Mouse (Mus musculus): ENCODE measurements around the gene BC107364. TPM values are rescaled to one million over a fixed set of nuclear protein-coding genes. Genes with fewer than 3 reads are reported as not detected.
"Not testable (repeated sequence)": the region's sequence is repeated elsewhere in the genome, so short reads cannot be mapped to it uniquely, and the experiment has no call there.

Gene BC107364
- total RNA-seq, 2 experiments from 2014 or later, result not detected

DNA sequence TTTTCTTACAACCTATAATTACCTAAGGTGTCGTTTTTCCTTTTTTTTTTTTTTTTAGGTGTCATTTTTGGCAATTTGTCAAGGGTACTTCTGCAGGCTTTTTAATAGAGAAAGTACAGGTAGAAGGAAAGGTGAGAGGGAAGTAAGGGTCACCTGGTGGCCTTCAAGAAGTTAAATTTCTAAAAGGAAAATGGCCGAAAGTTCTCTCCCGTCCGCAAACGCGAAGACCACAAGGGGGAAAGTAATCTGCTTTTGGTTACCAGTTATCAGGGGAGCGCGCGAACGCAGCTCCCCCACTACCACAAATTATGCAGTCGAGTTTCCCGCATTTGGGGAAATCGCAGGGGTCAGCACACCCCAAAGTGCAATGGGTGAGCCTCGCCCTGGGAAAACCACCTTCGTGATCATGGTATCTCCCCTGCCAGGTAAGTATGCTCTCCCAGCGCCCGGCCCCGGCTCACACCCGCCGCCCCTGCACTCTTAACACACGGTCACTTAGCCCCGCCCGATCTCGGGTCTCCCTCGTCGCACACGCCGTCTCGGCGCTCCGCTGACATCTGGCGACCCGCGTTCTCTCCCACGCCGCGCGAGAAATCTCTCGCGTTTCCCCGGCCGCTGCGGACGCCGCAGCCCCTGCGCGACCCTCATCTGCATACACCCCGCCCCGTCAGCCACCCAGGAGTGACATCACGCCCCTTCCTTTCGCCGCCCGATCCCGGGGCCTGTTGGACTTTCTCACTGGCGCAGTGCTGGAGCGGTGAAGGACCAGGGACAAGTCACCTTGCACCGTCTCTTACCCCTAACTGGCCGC is 7.9 kb upstream of the BC107364 start:
- DNase-seq (ENCODE audit: low spot score in 2 of 2); intact Hi-C loops (cut with DNase I): not testable (repeated sequence)

DNA sequence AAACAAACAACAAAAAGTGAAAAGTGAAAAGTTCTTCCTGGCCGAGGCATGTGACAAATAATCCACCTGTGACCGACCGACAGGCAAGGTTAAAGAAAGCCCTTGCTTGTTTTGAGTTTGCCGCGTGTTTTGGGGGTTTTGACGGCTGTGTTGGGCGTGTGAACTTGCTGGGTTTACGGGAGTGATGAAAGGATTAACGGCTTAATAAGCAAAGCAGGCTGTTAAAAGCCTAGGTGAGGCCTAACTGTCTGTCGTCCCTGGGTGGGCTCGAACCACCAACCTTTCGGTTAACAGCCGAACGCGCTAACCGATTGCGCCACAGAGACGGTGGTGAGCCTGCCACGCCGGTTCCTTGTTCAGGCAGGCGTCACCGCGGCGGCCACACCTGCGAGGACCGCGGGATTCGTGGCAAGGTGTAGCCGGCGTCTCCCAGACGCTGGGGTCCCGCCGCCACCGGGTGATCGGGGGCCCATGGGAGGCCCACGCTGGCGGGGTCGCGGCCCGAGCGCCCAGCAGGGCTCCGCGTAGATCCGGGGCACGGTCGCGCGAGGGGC is 6.9 kb upstream of the BC107364 start:
- intact Hi-C loops (cut with DNase I); DNase-seq (ENCODE audit: low spot score in 2 of 2): not testable (repeated sequence)

DNA sequence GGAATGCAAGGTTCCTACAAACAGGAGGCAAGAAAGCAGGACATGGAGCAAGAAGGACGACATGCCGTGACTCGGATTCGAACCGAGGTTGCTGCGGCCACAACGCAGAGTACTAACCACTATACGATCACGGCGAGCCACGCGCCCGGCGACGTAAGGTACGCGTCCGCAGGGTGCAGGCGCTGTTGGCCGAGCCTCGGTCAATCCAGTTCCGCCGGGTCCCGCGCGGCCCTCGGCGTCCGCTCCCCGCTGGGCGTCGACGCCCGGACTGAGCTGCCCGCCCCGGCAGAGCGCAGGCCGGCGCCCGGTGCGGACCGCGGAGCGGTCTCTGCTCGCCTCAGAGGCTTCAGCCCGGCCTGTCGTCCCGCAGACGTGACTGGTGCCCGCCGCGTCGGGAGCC is 5.9 kb upstream of the BC107364 start:
- intact Hi-C loops (cut with DNase I); DNase-seq (ENCODE audit: low spot score in 2 of 2): not testable (repeated sequence)

DNA sequence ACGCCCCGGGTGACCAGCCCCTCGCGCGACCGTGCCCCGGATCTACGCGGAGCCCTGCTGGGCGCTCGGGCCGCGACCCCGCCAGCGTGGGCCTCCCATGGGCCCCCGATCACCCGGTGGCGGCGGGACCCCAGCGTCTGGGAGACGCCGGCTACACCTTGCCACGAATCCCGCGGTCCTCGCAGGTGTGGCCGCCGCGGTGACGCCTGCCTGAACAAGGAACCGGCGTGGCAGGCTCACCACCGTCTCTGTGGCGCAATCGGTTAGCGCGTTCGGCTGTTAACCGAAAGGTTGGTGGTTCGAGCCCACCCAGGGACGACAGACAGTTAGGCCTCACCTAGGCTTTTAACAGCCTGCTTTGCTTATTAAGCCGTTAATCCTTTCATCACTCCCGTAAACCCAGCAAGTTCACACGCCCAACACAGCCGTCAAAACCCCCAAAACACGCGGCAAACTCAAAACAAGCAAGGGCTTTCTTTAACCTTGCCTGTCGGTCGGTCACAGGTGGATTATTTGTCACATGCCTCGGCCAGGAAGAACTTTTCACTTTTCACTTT is 847 bp downstream of the BC107364 start:
- DNase-seq (ENCODE audit: low spot score in 2 of 2); intact Hi-C loops (cut with DNase I): not testable (repeated sequence)

DNA sequence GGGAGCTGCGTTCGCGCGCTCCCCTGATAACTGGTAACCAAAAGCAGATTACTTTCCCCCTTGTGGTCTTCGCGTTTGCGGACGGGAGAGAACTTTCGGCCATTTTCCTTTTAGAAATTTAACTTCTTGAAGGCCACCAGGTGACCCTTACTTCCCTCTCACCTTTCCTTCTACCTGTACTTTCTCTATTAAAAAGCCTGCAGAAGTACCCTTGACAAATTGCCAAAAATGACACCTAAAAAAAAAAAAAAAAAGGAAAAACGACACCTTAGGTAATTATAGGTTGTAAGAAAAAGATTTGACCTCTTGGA is 1.6 kb downstream of the BC107364 start:
- DNase-seq (ENCODE audit: low spot score in 2 of 2); intact Hi-C loops (cut with DNase I): not testable (repeated sequence)

DNA sequence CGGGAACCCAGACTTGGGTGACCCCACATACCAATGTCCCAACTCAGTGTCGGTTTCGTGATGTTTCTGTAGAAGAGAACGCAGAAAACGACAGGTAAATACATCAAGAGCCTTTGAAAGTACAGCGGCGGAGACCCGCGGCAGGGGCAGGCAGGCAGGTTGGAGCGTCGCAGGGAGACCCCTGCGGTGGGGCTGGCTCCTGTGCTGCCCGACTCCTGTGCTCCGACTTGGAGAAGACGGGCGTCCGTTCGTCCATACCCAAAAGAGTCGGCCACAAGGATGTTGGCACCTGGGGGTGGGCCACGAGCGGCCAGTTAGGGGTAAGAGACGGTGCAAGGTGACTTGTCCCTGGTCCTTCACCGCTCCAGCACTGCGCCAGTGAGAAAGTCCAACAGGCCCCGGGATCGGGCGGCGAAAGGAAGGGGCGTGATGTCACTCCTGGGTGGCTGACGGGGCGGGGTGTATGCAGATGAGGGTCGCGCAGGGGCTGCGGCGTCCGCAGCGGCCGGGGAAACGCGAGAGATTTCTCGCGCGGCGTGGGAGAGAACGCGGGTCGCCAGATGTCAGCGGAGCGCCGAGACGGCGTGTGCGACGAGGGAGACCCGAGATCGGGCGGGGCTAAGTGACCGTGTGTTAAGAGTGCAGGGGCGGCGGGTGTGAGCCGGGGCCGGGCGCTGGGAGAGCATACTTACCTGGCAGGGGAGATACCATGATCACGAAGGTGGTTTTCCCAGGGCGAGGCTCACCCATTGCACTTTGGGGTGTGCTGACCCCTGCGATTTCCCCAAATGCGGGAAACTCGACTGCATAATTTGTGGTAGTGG is 2.1 kb downstream of the BC107364 start:
- intact Hi-C loops (cut with DNase I), result loop anchor here (10.0 kb wide), 1 partner anchor 125 kb away; no protein-coding TSS in a partner anchor

DNA sequence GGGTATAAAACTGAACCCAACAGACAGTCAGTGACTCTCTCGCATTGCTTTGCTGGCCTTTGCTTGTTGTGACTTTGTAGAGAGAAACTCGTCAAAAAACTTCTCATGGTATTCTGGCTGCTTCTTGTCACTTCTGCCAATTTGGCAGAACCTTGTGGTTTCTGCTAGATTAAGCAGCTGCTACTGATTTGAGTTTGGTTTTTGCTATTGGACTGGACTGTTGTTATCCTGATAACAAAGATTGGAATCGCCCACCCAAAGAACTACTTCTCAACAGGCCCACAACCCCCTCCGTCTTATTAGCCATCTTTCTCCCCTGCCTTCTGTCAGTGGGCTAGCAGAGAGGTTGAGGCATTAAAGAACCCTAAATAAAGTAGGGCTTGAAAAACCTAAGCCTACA is 6.7 kb downstream of the BC107364 start:
- intact Hi-C loops (cut with DNase I), result loop anchor here (10.0 kb wide), 1 partner anchor 121 kb away; no protein-coding TSS in a partner anchor
- no peak for DNase-seq (ENCODE audit: low spot score in 2 of 2)

More for the DNA sequence above, 2.1 kb downstream of the BC107364 start:
- DNase-seq (ENCODE audit: low spot score in 2 of 2), result not testable (repeated sequence)

DNA sequence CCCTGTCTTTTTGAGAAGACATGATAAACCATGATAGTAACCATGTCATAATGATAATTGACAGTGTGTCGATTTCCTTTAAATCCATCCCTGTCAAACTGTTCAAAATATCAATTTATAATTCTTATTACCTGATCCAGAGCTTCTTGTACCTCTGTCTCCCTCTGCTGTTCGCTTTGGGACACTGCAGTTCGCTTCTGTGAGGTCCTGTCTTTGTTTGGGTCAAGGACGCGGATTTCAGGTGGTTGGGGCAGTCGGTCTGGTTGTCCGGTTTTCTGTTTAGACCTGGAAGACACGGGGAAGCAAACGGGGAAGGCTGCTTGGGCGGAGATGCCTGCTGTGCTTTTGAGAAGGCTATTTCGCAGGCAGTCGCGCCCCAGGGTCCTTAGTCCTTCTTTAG is 11.5 kb downstream of the BC107364 start:
- intact Hi-C loops (cut with DNase I), result loop anchor here (5.0 to 10.0 kb wide), 2 partner anchors 116 to 158 kb away; no protein-coding TSS in a partner anchor
- peak; percentile 20 to 42 for DNase-seq (ENCODE audit: low spot score in 2 of 2)

DNA sequence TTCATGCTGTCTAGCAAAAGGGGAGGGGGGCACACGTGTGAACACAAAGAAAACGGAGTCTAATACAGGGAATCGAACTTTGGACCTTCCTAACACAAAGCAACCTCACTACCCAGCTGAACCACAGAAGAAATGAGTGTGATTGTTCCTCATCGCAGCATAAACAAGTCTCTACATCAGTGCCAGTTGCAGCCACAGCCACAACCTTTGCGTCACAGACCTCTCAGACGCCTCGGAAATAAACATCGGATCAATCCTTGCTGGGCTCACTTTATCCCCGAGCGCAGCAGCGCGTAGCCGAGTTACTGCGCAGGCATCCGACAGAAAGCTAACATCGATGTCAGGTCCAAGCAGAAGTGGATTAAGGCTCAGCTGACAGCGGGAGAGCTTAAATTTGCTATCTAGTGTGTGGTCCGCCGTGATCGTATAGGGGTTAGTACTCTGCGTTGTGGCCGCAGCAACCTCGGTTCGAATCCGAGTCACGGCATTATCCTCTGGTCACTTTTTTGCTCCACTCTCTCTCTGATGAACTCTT is 16.5 kb downstream of the BC107364 start:
- peak; percentile 11 to 34 for DNase-seq (ENCODE audit: low spot score in 2 of 2)
- intact Hi-C loops (cut with DNase I), result no loop called here

DNA sequence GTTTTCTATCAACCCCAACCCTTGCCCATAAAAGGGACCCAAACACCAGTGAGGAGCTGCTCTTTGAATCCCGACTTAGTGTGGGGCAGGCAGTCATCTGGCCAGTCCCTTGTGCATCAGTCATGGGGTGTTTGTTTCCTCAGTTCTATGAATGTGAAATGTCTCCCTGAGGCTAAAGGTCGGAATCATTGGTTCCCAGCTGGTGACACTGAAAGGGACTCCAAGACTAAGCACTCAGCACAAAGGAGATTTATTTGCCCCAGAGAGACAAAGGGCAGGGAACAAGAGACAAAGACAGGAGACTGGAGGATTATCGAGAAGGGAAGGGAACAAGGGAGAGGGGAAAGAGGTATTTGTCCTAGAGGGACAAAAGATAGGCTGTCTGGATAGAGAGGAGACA is 19.9 kb downstream of the BC107364 start:
- no peak for DNase-seq (ENCODE audit: low spot score in 2 of 2)
- intact Hi-C loops (cut with DNase I), result no loop called here

DNA sequence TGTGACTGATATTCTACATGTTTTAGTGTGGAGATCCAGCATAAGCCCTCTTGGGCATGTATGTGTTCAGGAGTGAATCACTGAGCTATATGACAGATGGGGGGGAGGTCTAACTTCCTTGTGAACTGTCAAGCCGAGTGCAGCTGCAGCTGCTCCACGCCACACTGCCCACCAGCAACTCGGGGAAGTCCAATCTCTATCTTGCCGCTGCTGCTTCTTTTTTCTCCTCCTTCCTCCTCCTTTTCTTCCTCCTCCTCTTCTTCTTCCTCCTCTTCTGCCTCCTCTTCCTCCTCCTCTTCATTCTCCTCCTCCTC is 22.3 kb downstream of the BC107364 start:
- no peak for DNase-seq (ENCODE audit: low spot score in 2 of 2)
- intact Hi-C loops (cut with DNase I), result no loop called here

DNA sequence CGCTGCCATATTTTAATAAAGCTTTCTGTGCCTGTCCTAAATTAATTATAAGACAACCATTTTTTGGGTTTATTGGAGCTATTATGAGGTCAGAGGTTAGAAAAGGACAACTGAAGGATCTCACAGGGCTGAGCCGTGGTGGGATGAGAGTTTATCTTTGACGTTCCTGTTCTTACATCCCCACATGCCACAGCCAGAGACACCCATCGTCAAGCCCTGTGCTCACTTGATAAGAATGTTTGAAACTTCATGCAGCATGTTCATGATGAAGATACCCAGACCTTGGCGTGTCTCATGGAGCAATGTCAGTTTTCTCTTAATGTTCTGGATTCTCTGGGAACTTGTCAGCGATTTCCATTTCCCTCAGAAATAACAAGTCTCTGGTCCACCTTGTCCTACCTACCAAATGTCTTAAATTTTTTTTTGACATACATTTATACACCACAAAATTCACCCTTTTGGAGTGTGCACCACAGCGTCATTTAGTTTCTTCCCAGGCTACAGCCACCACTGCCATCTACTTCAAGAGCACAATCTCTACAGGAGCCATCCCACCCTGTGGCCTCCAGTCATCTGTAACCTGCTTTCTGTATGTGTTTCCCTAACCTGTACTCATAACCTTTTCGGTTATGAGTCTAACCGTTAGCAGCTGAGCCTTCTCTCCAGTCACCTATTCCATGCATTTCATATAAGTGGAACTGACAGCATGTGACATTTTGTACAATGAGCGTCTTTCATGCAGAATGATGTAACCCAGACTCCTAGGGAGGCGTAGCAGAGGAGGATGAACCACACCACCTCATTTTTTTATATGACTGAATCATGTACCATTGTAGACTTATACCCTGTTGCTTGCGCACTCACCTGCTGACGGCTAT is 22.9 kb downstream of the BC107364 start:
- intact Hi-C loops (cut with DNase I), result no loop called here
- no peak for DNase-seq (ENCODE audit: low spot score in 2 of 2)

DNA sequence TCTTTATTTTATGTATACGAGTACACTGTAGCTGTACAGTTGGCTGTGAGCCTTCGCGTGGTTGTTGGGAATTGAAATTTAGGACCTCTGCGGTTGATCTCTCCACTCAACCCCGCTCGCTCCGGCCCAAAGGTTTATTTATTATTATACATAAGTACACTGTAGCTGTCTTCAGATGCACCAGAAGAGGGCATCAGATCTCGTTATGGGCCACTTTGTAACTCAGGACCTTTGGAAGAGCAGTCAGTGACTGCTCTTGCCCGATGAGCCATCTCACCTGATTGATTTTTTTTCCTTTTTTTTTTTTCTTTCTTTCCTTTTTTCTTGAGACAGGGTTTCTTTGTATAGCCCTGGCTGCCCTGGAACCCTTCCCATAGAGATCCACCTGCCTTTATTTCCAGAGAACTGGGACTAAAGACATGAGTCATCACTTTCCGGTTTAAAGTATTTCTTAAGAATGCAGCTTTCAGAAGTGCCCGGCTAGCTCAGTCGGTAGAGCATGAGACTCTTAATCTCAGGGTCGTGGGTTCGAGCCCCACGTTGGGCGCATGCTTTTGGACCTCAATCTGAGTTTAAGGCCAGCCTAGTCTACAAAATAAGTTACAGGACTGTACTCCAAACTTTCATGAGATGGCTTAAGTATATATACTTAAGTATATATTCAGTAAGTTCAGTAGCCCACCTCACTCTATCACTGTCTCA is 24.2 kb downstream of the BC107364 start:
- DNase-seq (ENCODE audit: low spot score in 2 of 2), result peak; percentile 21 to 46
- intact Hi-C loops (cut with DNase I), result no loop called here

DNA sequence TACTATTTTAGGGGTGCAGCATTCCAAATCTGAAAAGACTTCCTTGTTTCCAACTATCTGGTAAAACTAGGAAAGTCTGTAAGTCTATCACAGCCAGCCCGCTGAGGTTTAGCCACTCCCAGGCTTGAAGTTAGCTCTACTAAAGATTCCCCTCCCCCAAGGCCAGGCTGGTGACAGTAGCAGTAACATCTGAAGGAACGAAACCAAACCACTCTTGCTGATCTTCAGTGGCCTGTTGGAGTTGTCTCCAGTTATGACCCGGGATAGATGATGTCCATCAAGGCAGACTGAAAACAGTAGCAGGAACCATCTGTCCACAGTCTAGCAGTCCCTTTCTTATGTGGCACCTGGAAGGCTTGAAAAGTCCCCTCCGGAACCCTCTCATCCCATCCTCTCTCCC is 24.8 kb downstream of the BC107364 start:
- DNase-seq (ENCODE audit: low spot score in 2 of 2), result no peak
- intact Hi-C loops (cut with DNase I), result no loop called here

DNA sequence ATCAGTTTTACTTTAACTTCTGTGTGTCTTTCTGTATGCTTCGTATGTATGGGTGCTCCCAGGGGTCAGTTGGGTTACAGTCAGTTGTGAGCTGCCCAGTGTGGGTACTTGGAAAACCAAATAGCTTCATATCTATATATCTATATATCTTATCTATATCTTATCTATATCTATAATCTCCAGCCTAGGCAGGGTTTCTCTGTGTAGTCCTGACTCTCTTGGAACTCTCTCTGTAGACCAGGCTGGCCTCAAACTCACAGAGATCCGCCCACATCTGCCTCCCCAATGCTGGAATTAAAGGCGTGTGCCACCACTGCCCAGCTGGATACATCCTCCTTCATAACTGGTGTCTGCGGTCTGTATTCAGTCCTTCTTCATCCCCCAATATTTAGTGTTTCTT is 25.8 kb downstream of the BC107364 start:
- DNase-seq (ENCODE audit: low spot score in 2 of 2), result no peak
- intact Hi-C loops (cut with DNase I), result no loop called here

DNA sequence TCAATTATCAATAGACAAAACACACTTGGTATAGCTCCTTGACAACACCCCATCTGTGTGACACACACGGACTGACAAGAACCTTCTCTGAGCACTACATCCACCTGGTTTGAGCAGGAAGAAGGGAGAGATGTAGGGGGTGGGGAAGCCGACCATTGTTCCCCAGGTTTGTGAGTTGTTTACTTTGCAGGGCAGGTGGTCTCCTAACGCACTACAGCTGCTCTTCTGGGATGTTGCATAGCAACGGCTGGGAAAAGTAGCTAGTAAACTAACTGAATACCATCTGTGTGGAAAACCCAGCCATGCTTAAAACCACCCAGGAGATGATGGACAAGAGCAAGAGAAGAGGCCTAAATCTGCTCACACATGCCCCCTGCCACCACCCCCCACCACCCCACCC is 27.7 kb downstream of the BC107364 start:
- DNase-seq (ENCODE audit: low spot score in 2 of 2); intact Hi-C loops (cut with DNase I): not testable (repeated sequence)

DNA sequence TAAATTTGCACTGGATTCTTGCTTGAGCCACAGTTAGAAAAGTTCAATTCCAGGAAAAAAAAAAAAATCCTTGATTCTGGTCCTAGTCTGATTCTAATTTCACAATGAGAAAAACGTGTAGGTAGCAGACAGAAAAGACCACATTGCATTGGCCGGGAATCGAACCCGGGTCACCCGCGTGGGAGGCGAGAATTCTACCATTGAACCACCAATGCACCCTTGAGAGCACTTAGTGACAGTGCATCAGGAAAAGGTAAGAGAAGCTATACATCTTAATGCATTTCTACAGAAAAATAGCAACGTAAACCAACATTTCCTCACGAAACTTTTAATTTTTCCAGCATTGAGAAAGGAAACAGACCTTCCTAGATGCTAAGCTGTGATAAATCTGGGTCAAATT is 28.2 kb downstream of the BC107364 start:
- intact Hi-C loops (cut with DNase I), result no loop called here
- DNase-seq (ENCODE audit: low spot score in 2 of 2), result no peak

DNA sequence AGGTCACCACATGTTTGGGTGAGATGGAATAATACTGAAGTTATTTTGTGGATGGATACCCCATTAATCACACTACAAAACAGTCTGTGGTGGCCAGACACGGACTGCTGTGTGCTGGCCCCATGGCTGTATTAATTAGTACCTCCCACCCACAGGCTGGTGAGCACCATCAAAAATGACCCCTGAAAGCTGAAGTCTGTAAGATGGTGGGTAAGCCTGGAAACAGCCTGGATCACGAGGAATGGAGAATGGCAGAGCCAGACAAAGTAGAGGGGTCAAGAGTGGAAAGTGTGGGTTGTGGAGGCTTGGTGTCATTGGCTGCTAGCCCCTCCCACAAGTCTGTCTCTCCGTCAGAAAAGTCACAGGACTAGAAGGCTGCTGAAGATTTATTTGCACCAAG is 31.3 kb downstream of the BC107364 start:
- intact Hi-C loops (cut with DNase I), result no loop called here
- DNase-seq (ENCODE audit: low spot score in 2 of 2), result no peak

Data from left cerebral cortex, postnatal 36 days (tissue).